Mouse (Mus musculus): ENCODE data around the gene Armc2.

GRCm38 (mm10) chr10:41986126-41986525, 32.1 kb downstream of the Armc2 start:
- no peak for TF ChIP-seq CTCF (IDR thresholded peaks at IDR 0.05; ENCODE audit: borderline replicate concordance, insufficient read depth, low read length)
- TF ChIP-seq POLR2A (IDR thresholded peaks at IDR 0.05; ENCODE audit: low read depth, low read length): no peak
